Mouse (Mus musculus) CH12.LX (cell line): ENCODE results near the gene Opa1. TPM values are rescaled to one million over a fixed set of nuclear protein-coding genes. Genes with fewer than 3 reads are reported as not detected.

ENCODE experiments used
- DNase-seq: peaks from one replicate; pipeline ENCODE4 v3.0.0-alpha.2; 2013; ENCODE audit errors: extremely low read depth
- H3K27ac ChIP-seq: 2 replicates; pipeline ENCODE4 v1.5.1; 2012; ENCODE audit warnings: low read depth, mild to moderate bottlenecking, control low read depth, moderate library complexity; ENCODE audit not compliant: insufficient read depth
- H3K27me3 ChIP-seq: replicated peaks from 2 replicates; pipeline ENCODE3; 2012; ENCODE audit warnings: inconsistent platforms
- H3K36me3 ChIP-seq, 2 experiments: replicated peaks in 1 of 2; 2 replicates each; pipeline versions ENCODE3 to v1.6.1; 2012; ENCODE audit warnings: inconsistent platforms in 1 of 2, low read length in 1 of 2, mild to moderate bottlenecking in 1 of 2, mixed read lengths in 1 of 2, moderate library complexity in 1 of 2; ENCODE audit not compliant: control insufficient read depth in 1 of 2, insufficient read depth in 1 of 2
- H3K4me1 ChIP-seq, 2 experiments: 2 replicates each; pipeline ENCODE4 v1.6.1; 2012; ENCODE audit warnings: inconsistent platforms in 1 of 2, moderate library complexity in 1 of 2; ENCODE audit not compliant: insufficient read depth in 2 of 2, control insufficient read depth in 1 of 2
- H3K4me2 ChIP-seq: 2 replicates; pipeline ENCODE4 v1.6.1; 2012; ENCODE audit warnings: low read depth, mild to moderate bottlenecking, control low read depth; ENCODE audit not compliant: poor library complexity, insufficient read depth, severe bottlenecking
- H3K4me3 ChIP-seq, 3 experiments: fragments of 150-350 bp in 1 of 3; sonication (generic) in 1 of 3; replicated peaks in 1 of 3; 2 replicates each; pipeline versions ENCODE3 to v1.5.1; 2011 to 2012; ENCODE audit warnings: low read depth in 2 of 3, low read length in 2 of 3, mild to moderate bottlenecking in 2 of 3, moderate library complexity in 2 of 3, control low read depth in 1 of 3, improper control_type of control experiment in 1 of 3, inconsistent platforms in 1 of 3, mixed read lengths in 1 of 3; ENCODE audit not compliant: poor library complexity in 1 of 3
- H3K79me2 ChIP-seq: replicated peaks from 2 replicates; pipeline ENCODE4 v1.6.1; 2012; ENCODE audit warnings: mild to moderate bottlenecking, moderate library complexity; ENCODE audit not compliant: control insufficient read depth, poor library complexity, insufficient read depth, severe bottlenecking; ENCODE audit errors: extremely low read depth
- H3K9ac ChIP-seq: 2 replicates; pipeline ENCODE4 v1.6.1; 2012; ENCODE audit warnings: low read depth, mild to moderate bottlenecking, control low read depth, moderate library complexity; ENCODE audit not compliant: insufficient read depth
- H3K9me3 ChIP-seq: replicated peaks from 2 replicates; pipeline ENCODE3; 2012; ENCODE audit warnings: low read length, inconsistent platforms, mixed read lengths
- CHD1 ChIP-seq: IDR thresholded peaks from 2 replicates; pipeline ENCODE4 v1.6.1; 2012; ENCODE audit warnings: low read depth, low read length, improper control_type of control experiment, inconsistent platforms
- CHD2 ChIP-seq: IDR thresholded peaks from 2 replicates; pipeline ENCODE4 v1.6.1; 2011; ENCODE audit warnings: low read length, improper control_type of control experiment
- CTCF ChIP-seq, 2 experiments: IDR thresholded peaks in 1 of 2; conservative IDR thresholded peaks in 1 of 2; 2 replicates each; pipeline ENCODE4 v1.5.1; 2011 to 2012; ENCODE audit warnings: low read depth in 2 of 2, low read length in 2 of 2, improper control_type of control experiment in 1 of 2, inconsistent platforms in 1 of 2, mild to moderate bottlenecking in 1 of 2, moderate library complexity in 1 of 2
- E2F4 ChIP-seq: IDR thresholded peaks from 2 replicates; pipeline ENCODE4 v1.6.1; 2011; ENCODE audit warnings: low read depth, low read length, improper control_type of control experiment; ENCODE audit not compliant: insufficient replicate concordance
- ELF1 ChIP-seq: IDR thresholded peaks from 2 replicates; pipeline ENCODE4 v1.6.1; 2014; ENCODE audit warnings: low read depth, mild to moderate bottlenecking, inconsistent platforms, low read length, improper control_type of control experiment
- EP300 ChIP-seq: IDR thresholded peaks from 2 replicates; pipeline ENCODE4 v1.6.1; 2011; ENCODE audit warnings: low read length, improper control_type of control experiment
- ETS1 ChIP-seq: conservative IDR thresholded peaks from 2 replicates; pipeline ENCODE4 v1.6.1; 2012; ENCODE audit warnings: low read depth, mild to moderate bottlenecking, inconsistent platforms, low read length, improper control_type of control experiment, moderate library complexity
- IRF4 ChIP-seq: IDR thresholded peaks from 2 replicates; pipeline ENCODE4 v1.6.1; 2014; ENCODE audit warnings: low read depth, mild to moderate bottlenecking, inconsistent platforms, low read length, improper control_type of control experiment
- JUN ChIP-seq: IDR thresholded peaks from 2 replicates; pipeline ENCODE4 v1.6.1; 2011; ENCODE audit warnings: low read depth, mild to moderate bottlenecking, low read length, improper control_type of control experiment, moderate library complexity; ENCODE audit not compliant: insufficient read depth
- MAFK ChIP-seq: IDR thresholded peaks from 2 replicates; pipeline ENCODE4 v1.6.1; 2011; ENCODE audit warnings: low read length, improper control_type of control experiment; ENCODE audit not compliant: insufficient replicate concordance
- MAX ChIP-seq: IDR thresholded peaks from 2 replicates; pipeline ENCODE4 v1.6.1; 2011; ENCODE audit warnings: low read length, improper control_type of control experiment
- MAZ ChIP-seq: IDR thresholded peaks from 2 replicates; pipeline ENCODE4 v1.6.1; 2012; ENCODE audit warnings: low read depth, mild to moderate bottlenecking, inconsistent platforms, low read length, improper control_type of control experiment, moderate library complexity
- MXI1 ChIP-seq: IDR thresholded peaks from 2 replicates; pipeline ENCODE4 v1.6.1; 2011; ENCODE audit warnings: mild to moderate bottlenecking, low read depth, low read length, improper control_type of control experiment
- MYC ChIP-seq: IDR thresholded peaks from 2 replicates; pipeline ENCODE4 v1.6.1; 2011; ENCODE audit warnings: low read depth, mild to moderate bottlenecking, improper control_type of control experiment, low read length
- NRF1 ChIP-seq: IDR thresholded peaks from 2 replicates; pipeline ENCODE4 v1.6.1; 2014; ENCODE audit warnings: low read depth, mild to moderate bottlenecking, inconsistent platforms, low read length, improper control_type of control experiment, moderate library complexity
- PAX5 ChIP-seq: IDR thresholded peaks from 2 replicates; pipeline ENCODE4 v1.6.1; 2012; ENCODE audit warnings: low read length, inconsistent platforms, mixed read lengths
- POLR2A ChIP-seq: IDR thresholded peaks from 2 replicates; pipeline ENCODE4 v1.6.1; 2011; ENCODE audit warnings: low read depth, mild to moderate bottlenecking, improper control_type of control experiment, low read length
- POLR2AphosphoS2 ChIP-seq: IDR thresholded peaks from 2 replicates; pipeline ENCODE4 v1.6.1; 2011; ENCODE audit warnings: low read depth, low read length, improper control_type of control experiment
- RAD21 ChIP-seq: IDR thresholded peaks from 2 replicates; pipeline ENCODE4 v1.6.1; 2011; ENCODE audit warnings: low read depth, mild to moderate bottlenecking, low read length, improper control_type of control experiment, moderate library complexity
- RCOR1 ChIP-seq: conservative IDR thresholded peaks from 2 replicates; pipeline ENCODE4 v1.6.1; 2012; ENCODE audit warnings: low read depth, mild to moderate bottlenecking, inconsistent platforms, low read length, improper control_type of control experiment
- SIN3A ChIP-seq: IDR thresholded peaks from 2 replicates; pipeline ENCODE4 v1.6.1; 2012; ENCODE audit warnings: low read length, improper control_type of control experiment, inconsistent platforms
- ZC3H11A ChIP-seq: IDR thresholded peaks from 2 replicates; pipeline ENCODE4 v1.6.1; 2012; ENCODE audit warnings: low read depth, mild to moderate bottlenecking, inconsistent platforms, low read length, improper control_type of control experiment
- ZMIZ1 ChIP-seq: IDR thresholded peaks from 2 replicates; pipeline ENCODE4 v1.6.1; 2012; ENCODE audit warnings: low read depth, mild to moderate bottlenecking, inconsistent platforms, low read length, improper control_type of control experiment
- ZNF384 ChIP-seq: IDR thresholded peaks from 2 replicates; pipeline ENCODE4 v1.6.1; 2012; ENCODE audit warnings: low read depth, low read length, improper control_type of control experiment, inconsistent platforms
- dilution Hi-C: fragments of 300-500 bp; cut with MboI; formaldehyde crosslinking; loops from 2 replicates; pipeline ENCODE4 v1.14.3; 2020; ENCODE audit warnings: low sequenced_read_pairs; ENCODE audit not compliant: extremely low pct_unique_long_range_greater_than_20kb, extremely low pct_ligation_motif_present
- in situ Hi-C: fragments of 300-500 bp; cut with MboI; formaldehyde crosslinking; loops from 3 replicates; pipeline ENCODE4 v1.14.3; 2019; ENCODE audit warnings: low sequenced_read_pairs, low pct_ligation_motif_present, low pct_unique_long_range_greater_than_20kb, mixed read lengths
- polyA plus RNA-seq: library from polyadenylated mRNA; unstranded; fragments of >175 nt; gene quantifications from 2 replicates; pipeline ENCODE4 v1.2.1, GENCODE M21; 2012; ENCODE audit warnings: low read depth; ENCODE audit not compliant: insufficient read length
- total RNA-seq, 2 experiments: library from RNA; depleted of rRNA; stranded (reverse); fragments of 300-350 nt in 1 of 2; fragments of >200 nt in 1 of 2; gene quantifications; 2 replicates each; pipeline ENCODE4 v1.2.3; 2012 to 2014

Gene Opa1
- total and polyA plus RNA-seq, 3 experiments = 42.0 to 57.3 (median 49.9) TPM

DNA sequence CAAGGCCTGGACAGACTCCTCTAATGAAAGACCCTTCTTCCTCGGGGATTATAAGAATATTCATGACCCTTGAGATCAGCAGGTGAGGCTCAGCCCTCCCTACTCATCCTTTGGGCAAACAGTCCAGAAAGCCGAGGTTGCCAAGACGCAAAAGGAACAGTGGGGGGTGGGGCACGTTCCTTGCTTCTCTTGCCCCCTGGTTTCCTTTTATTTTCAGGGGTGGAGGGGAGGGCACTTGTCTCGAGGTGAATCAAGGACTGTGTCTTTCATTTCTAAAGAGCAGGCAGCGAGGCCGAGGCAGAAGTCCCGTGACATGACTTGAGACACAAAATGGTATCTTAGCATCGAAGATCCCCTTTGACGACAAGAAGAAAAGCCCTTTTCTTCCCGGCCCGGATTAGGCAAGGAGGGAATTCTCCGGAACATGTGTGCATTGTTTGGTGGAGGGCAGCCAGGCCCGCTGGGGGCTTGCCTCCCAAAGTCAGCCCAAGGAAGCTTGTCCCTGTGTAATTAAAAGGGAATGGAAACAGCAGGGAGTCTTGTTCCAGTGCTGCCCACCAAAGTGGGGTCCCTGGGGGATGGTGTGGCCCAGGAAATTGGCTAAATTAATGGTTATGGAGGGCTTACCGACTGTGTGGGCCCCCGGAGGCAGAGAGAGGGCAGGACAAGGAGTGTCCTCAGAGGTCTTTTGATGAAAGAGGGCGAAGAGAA, 88.0 kb downstream of the Opa1 start:
- no peaks in the 10 kb centered on the region for H3K27me3 ChIP-seq
- in situ Hi-C loops = no loop called here
- H3K4me1 ChIP-seq = peaks cover 3 to 24% of the 10 kb centered on the region in 2 experiments
- no peak overlapping the region for H3K9ac ChIP-seq
- H3K4me3 ChIP-seq = no peak overlapping the region
- no peaks in the 10 kb centered on the region for H3K79me2 ChIP-seq
- DNase-seq = no peak
- TF ChIP-seq CHD1 (no peak), ZC3H11A (no peak), CTCF (conservative IDR thresholded peaks at IDR 0.05 in 1 of 2, IDR thresholded peaks at IDR 0.05 in 1 of 2; ENCODE audit: low read depth in 2 of 2, low read length in 2 of 2) (no peak), MXI1 (no peak), EP300 (no peak), SIN3A (no peak)
- TF ChIP-seq, all 38 proteins: peak for 0
- H3K9me3 ChIP-seq = no peaks in the 10 kb centered on the region
- dilution Hi-C loops = no loop called here
- no peak overlapping the region for H3K27ac ChIP-seq
- no peak overlapping the region for H3K4me2 ChIP-seq
- no peaks in the 10 kb centered on the region for H3K36me3 ChIP-seq

- Histone ChIP-seq H3K4me3 (no peak overlapping the region), H3K4me2 (no peak overlapping the region), H3K27ac (no peak overlapping the region), H3K9me3 (no peaks in the 10 kb centered on the region), H3K79me2 (no peaks in the 10 kb centered on the region), H3K36me3 (no peaks in the 10 kb centered on the region), H3K9ac (no peak overlapping the region), H3K4me1 (peaks cover 2 to 19% of the 10 kb centered on the region in 2 experiments), H3K27me3 (no peaks in the 10 kb centered on the region)
- no peak for DNase-seq
- in situ Hi-C loops = no loop called here
- dilution Hi-C loops = no loop called here
- TF ChIP-seq ZMIZ1 = no peak
Measured at GRCm38 (mm10) chr16:29667702-29668061, 88.5 kb downstream of the Opa1 start.

DNA sequence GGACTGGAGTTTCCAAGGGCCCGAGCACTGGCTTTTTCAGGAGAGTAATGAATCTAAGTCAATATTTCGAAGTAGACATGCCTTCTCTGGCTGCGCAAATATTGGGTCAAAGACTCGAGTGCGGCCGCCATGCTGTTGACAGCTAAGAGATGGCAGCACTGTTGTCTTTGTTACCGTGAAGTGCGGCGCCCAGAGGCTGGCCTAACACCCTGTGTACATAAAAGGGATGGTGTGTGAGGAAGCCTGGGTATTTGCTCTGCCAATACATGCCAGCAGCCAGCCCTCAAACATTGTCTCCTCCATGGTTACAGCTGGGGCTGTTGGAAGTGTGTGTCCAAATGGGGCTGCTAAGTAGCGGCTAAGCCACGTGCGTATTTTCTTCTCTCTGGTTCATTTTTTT, 89.3 kb downstream of the Opa1 start:
- dilution Hi-C loops = no loop called here
- no peaks in the 10 kb centered on the region for H3K27me3 ChIP-seq

More for the DNA sequence above, 89.3 kb downstream of the Opa1 start:
- H3K36me3 ChIP-seq = no peaks in the 10 kb centered on the region
- in situ Hi-C loops = no loop called here
- TF ChIP-seq MAX (no peak), CHD2 (no peak), RCOR1 (no peak), PAX5 (no peak), POLR2A (no peak), MYC (no peak), POLR2AphosphoS2 (no peak), NRF1 (no peak), MAZ (no peak), RAD21 (no peak), MAFK (no peak), ZNF384 (no peak), ETS1 (no peak), ELF1 (no peak), JUN (no peak), E2F4 (no peak), IRF4 (no peak), ZMIZ1 (no peak)
- TF ChIP-seq, all 38 proteins: peak for 0
- Histone ChIP-seq H3K9ac (no peak overlapping the region), H3K4me3 (no peak overlapping the region), H3K79me2 (no peaks in the 10 kb centered on the region), H3K27ac (no peak overlapping the region), H3K9me3 (no peaks in the 10 kb centered on the region), H3K4me2 (no peak overlapping the region), H3K4me1 (peaks cover 0 to 11% of the 10 kb centered on the region in 2 experiments; a peak in 2 of 4 replicates)
- DNase-seq = no peak
